Mouse (Mus musculus) CH12.LX (cell line): ENCODE results near the gene Vwa3a.

ENCODE experiments used
- CTCF ChIP-seq, 2 experiments: IDR thresholded peaks in 1 of 2; conservative IDR thresholded peaks in 1 of 2; 2 replicates each; pipeline ENCODE4 v1.5.1; 2011 to 2012; ENCODE audit warnings: low read depth in 2 of 2, low read length in 2 of 2, improper control_type of control experiment in 1 of 2, inconsistent platforms in 1 of 2, mild to moderate bottlenecking in 1 of 2, moderate library complexity in 1 of 2
- E2F4 ChIP-seq: IDR thresholded peaks from 2 replicates; pipeline ENCODE4 v1.6.1; 2011; ENCODE audit warnings: low read depth, low read length, improper control_type of control experiment; ENCODE audit not compliant: insufficient replicate concordance
- NELFE ChIP-seq: IDR thresholded peaks from 2 replicates; pipeline ENCODE4 v1.6.1; 2011; ENCODE audit warnings: low read depth, low read length, improper control_type of control experiment
- TBP ChIP-seq: conservative IDR thresholded peaks from 2 replicates; pipeline ENCODE4 v1.6.1; 2011; ENCODE audit warnings: low read depth, low read length, improper control_type of control experiment

DNA sequence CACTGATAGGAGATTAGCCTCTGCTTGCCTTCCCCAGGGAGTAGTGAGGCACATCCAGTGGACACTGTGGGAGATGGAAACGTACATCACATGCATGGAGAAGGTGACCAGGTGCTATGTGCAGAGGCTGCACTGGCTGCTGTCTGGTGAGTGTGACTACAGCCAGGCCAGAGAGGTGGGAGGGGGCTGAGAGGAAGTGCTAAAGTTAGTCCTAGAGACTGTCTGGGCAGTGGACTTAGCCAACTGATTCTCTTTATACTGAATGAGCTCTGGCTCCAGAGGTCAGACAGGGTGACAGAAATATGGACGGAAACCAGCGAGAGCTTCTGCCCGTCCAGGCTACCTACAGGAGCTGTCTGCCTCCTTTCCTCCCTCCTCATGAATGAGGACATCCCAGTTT is 56.4 kb downstream of the Vwa3a start:
- TF ChIP-seq NELFE (no peak), E2F4 (no peak), CTCF (conservative IDR thresholded peaks at IDR 0.05 in 1 of 2, IDR thresholded peaks at IDR 0.05 in 1 of 2; ENCODE audit: low read depth in 2 of 2, low read length in 2 of 2) (no peak), TBP (no peak)
